Mouse (Mus musculus) forebrain, embryonic 16.5 days (tissue): ENCODE measurements at regions not wholly inside any gene's neighbourhood (a gene's known extent, or its start where the extent isn't known, plus 50 kb on each side); places are given as distances from the start of the nearest gene placed in this dataset.

Experiments used
- ATAC-seq: fragments of 200-750 bp; cut with Nextera tagmentation; 2 replicates; pipeline ENCODE4 v1.8.0; 2017; ENCODE audit warnings: mild to moderate bottlenecking, moderate library complexity
- H3K27ac ChIP-seq: fragments of 300-500 bp; sonication (generic); 2 replicates; pipeline ENCODE4 v1.5.1; 2014; ENCODE audit warnings: low read length, control low read depth
- H3K27me3 ChIP-seq: fragments of 300-500 bp; sonication (generic); replicated peaks from 2 replicates; pipeline ENCODE4 v1.6.1; 2014; ENCODE audit warnings: low read length; ENCODE audit not compliant: control insufficient read depth, insufficient read depth
- H3K36me3 ChIP-seq: fragments of 300-500 bp; sonication (generic); 2 replicates; pipeline ENCODE4 v1.6.1; 2014; ENCODE audit not compliant: control insufficient read depth, insufficient read depth
- H3K4me1 ChIP-seq: fragments of 300-500 bp; sonication (generic); replicated peaks from 2 replicates; pipeline ENCODE4 v1.6.1; 2014; ENCODE audit warnings: low read length; ENCODE audit not compliant: control insufficient read depth, insufficient read depth
- H3K4me2 ChIP-seq: fragments of 300-500 bp; sonication (generic); 2 replicates; pipeline ENCODE4 v1.6.1; 2014; ENCODE audit warnings: mild to moderate bottlenecking, low read length, control low read depth
- H3K4me3 ChIP-seq: fragments of 300-500 bp; sonication (generic); replicated peaks from 2 replicates; pipeline ENCODE4 v1.5.1; 2014; ENCODE audit warnings: mild to moderate bottlenecking, low read length, control low read depth
- H3K9ac ChIP-seq: fragments of 300-500 bp; sonication (generic); replicated peaks from 2 replicates; pipeline ENCODE4 v1.6.1; 2014; ENCODE audit warnings: low read depth, low read length, control low read depth
- H3K9me3 ChIP-seq: fragments of 300-500 bp; sonication (generic); 2 replicates; pipeline ENCODE4 v1.6.1; 2016; ENCODE audit warnings: low read length; ENCODE audit not compliant: control insufficient read depth
- WGBS: fragments of 180-500 bp; shearing (Covaris S2); extraction: QIAGEN DNeasy Blood & Tissue Kit; methylation state at CpG from one replicate; pipeline ENCODE4 v1.1.7; 2014; 5-methylcytosine and 5-hydroxymethylcytosine counted together

DNA sequence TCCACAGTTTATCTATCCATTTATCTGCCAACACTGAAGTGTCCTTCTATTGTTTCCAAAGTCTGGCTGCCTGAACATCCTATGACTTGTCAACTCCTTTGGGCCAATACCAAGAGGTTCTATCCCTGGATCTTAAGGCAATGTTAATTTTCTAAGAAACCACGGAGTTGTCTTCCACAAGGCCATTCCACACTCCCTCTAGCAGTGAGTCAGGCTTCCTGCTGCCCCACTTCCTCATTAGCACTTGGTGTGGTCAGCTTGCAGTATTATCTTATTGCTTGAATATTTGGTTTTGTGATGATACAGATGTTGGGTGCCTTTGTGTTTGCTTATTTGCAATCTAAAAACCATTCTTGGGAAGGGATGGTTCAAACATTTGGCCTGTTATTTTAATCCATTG, 87.5 kb upstream of the Ppp2r2d start:
- Histone ChIP-seq H3K4me3 (no peak overlapping the region), H3K4me1 (no peaks in the 10 kb centered on the region), H3K9me3 (no peaks in the 10 kb centered on the region; the same call in 1 of the 2 replicates), H3K27ac (no peak overlapping the region), H3K27me3 (no peaks in the 10 kb centered on the region), H3K4me2 (no peak overlapping the region), H3K36me3 (no peaks in the 10 kb centered on the region), H3K9ac (no peak overlapping the region)
- no peak for ATAC-seq
- 76% methylated on average over 1 of the region's 1 CpGs for WGBS

DNA sequence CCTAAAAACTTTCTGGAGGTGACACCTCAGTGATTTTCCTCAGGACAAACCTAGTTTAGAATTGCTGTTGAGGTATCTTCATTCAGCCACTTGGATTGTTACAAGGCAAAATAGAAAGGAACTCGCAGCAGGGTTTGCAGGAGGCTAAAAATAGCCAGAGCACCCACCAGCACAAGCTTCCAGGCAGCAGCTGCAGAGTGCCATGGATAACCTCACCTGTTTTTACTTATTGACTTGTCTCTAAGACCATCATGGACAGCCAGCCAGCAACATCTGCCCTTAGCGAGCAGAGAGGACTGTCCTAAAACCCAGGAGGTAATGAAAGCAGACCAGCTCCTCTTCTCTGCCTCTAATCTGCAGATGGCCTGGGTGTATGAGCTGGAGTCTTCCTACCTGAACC, 97.4 kb upstream of the Ppp2r2d start:
- Histone ChIP-seq H3K9ac (no peak overlapping the region), H3K4me3 (no peak overlapping the region), H3K4me1 (no peaks in the 10 kb centered on the region), H3K27me3 (no peaks in the 10 kb centered on the region), H3K36me3 (no peaks in the 10 kb centered on the region), H3K4me2 (no peak overlapping the region), H3K9me3 (no peaks in the 10 kb centered on the region), H3K27ac (no peak overlapping the region)
- 85% methylated on average over 2 of the region's 2 CpGs for WGBS
- no peak for ATAC-seq

DNA sequence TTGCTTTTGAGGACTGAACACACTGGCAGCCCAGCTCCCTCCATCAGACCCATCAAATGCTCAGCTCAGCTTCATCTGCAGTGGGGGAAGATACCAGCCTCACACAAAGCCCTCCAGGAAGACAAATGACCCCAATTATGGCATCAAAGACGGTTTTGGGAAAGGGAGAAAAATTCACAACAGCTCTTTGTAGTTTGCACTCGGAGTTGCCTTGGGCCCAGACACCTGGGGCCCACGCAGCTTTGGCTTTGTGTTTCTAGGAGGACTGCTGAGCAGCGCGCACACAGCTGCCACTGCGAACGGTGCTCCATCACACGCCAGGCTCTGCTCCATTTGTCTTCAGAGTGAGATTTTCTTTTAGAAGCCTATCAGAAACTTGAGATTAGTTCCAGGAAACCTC, 99.3 kb upstream of the Ppp2r2d start:
- Histone ChIP-seq H3K27ac (no peak overlapping the region), H3K4me1 (peaks cover 8% of the 10 kb centered on the region), H3K4me2 (no peak overlapping the region), H3K9ac (no peak overlapping the region), H3K9me3 (no peaks in the 10 kb centered on the region), H3K36me3 (no peaks in the 10 kb centered on the region), H3K27me3 (no peaks in the 10 kb centered on the region), H3K4me3 (no peak overlapping the region)
- WGBS = 49% methylated on average over 8 of the region's 8 CpGs
- ATAC-seq = no peak

DNA sequence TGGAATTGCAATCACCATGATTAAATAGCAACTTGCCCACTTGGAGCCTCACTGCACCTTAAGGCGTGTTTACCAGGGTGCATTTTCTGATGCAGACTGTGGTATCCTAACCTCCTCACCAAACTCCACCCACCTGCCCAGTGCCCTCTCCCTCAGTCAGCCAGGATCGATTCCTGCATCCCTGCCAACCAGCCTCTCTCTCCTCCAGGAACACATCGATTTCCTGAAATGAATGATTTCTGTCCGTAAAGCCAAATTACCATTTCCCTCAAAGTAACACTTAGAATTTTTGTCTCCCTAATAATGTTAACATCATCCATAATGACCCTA, 103.4 kb upstream of the Ppp2r2d start:
- Histone ChIP-seq H3K36me3 (no peaks in the 10 kb centered on the region), H3K4me2 (no peak overlapping the region), H3K4me1 (peaks cover 8% of the 10 kb centered on the region), H3K4me3 (no peak overlapping the region), H3K27ac (no peak overlapping the region), H3K9me3 (no peaks in the 10 kb centered on the region), H3K27me3 (no peaks in the 10 kb centered on the region), H3K9ac (no peak overlapping the region)
- ATAC-seq = no peak
- WGBS = 63% methylated on average over 4 of the region's 4 CpGs

- H3K9ac ChIP-seq = no peak overlapping the region
- H3K4me2 ChIP-seq = no peak overlapping the region
- H3K9me3 ChIP-seq = no peaks in the 10 kb centered on the region
- 53% methylated on average over 7 of the region's 7 CpGs for WGBS
- no peak overlapping the region for H3K4me3 ChIP-seq
- H3K4me1 ChIP-seq = peaks cover 8% of the 10 kb centered on the region
- H3K27ac ChIP-seq = no peak overlapping the region
- H3K36me3 ChIP-seq = no peaks in the 10 kb centered on the region
- no peaks in the 10 kb centered on the region for H3K27me3 ChIP-seq
- ATAC-seq = no peak
Measured at GRCm38 (mm10) chr7:138741816-138742515, 103.9 kb upstream of the Ppp2r2d start.

- no peak overlapping the region for H3K27ac ChIP-seq
- H3K4me1 ChIP-seq = no peaks in the 10 kb centered on the region
- no peak for ATAC-seq
- H3K27me3 ChIP-seq = no peaks in the 10 kb centered on the region
- no peaks in the 10 kb centered on the region for H3K36me3 ChIP-seq
- H3K4me3 ChIP-seq = no peak overlapping the region
- H3K9ac ChIP-seq = no peak overlapping the region
- 30% methylated on average over 4 of the region's 4 CpGs for WGBS
- H3K9me3 ChIP-seq = no peaks in the 10 kb centered on the region
- H3K4me2 ChIP-seq = no peak overlapping the region
Measured at GRCm38 (mm10) chr7:138734254-138734653, 111.6 kb upstream of the Ppp2r2d start.

DNA sequence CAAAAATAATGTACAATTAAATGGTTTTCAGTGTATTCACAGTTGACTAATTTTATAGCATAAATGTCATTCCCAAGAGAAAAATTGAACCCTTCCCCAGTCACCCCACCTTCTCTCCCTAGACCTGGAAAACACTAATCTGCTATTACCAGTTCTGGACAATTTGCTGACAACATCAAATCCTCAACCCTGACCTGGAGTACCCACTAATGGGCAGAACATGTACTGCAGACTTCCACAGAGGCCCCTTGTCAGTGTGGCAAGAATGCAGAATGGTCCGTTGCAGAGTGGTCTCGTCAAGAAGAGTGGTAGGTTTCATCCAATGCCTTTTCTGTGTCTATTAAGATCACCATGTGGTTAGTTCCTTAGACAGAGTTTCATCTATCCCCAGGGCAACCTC, 121.0 kb upstream of the Ppp2r2d start:
- no peak for ATAC-seq
- Histone ChIP-seq H3K4me3 (no peak overlapping the region), H3K9me3 (no peaks in the 10 kb centered on the region), H3K4me2 (no peak overlapping the region), H3K4me1 (no peaks in the 10 kb centered on the region), H3K27ac (no peak overlapping the region), H3K9ac (no peak overlapping the region), H3K36me3 (no peaks in the 10 kb centered on the region), H3K27me3 (no peaks in the 10 kb centered on the region)
- WGBS = 89% methylated on average over 2 of the region's 2 CpGs

- Histone ChIP-seq H3K9ac (no peak overlapping the region), H3K9me3 (no peaks in the 10 kb centered on the region), H3K36me3 (no peaks in the 10 kb centered on the region), H3K4me1 (no peaks in the 10 kb centered on the region; the same call in 1 of the 2 replicates), H3K4me2 (no peak overlapping the region), H3K27ac (no peak overlapping the region), H3K4me3 (no peak overlapping the region), H3K27me3 (no peaks in the 10 kb centered on the region)
- ATAC-seq = no peak
- WGBS = 84% methylated on average over 5 of the region's 5 CpGs
Measured at GRCm38 (mm10) chr7:138719608-138720007, 126.3 kb upstream of the Ppp2r2d start.

- no peaks in the 10 kb centered on the region for H3K36me3 ChIP-seq
- no peak for ATAC-seq
- H3K27ac ChIP-seq = no peak overlapping the region
- H3K4me2 ChIP-seq = no peak overlapping the region
- no peak overlapping the region for H3K9ac ChIP-seq
- no peaks in the 10 kb centered on the region; the same call in 1 of the 2 replicates for H3K4me1 ChIP-seq
- H3K9me3 ChIP-seq = no peaks in the 10 kb centered on the region
- H3K4me3 ChIP-seq = no peak overlapping the region
- no peaks in the 10 kb centered on the region for H3K27me3 ChIP-seq
- 77% methylated on average over 3 of the region's 3 CpGs for whole genome bisulfite sequencing
Measured at GRCm38 (mm10) chr7:138719115-138719514, 126.8 kb upstream of the Ppp2r2d start.

GRCm38 (mm10) chr7:138714731-138715130, 131.1 kb upstream of the Ppp2r2d start:
- H3K27ac ChIP-seq = no peak overlapping the region
- WGBS = 70% methylated on average over 1 of the region's 1 CpGs
- no peak overlapping the region for H3K4me2 ChIP-seq
- ATAC-seq = no peak
- no peaks in the 10 kb centered on the region for H3K27me3 ChIP-seq
- H3K4me3 ChIP-seq = no peak overlapping the region
- H3K9ac ChIP-seq = no peak overlapping the region
- no peaks in the 10 kb centered on the region for H3K36me3 ChIP-seq
- H3K4me1 ChIP-seq = no peaks in the 10 kb centered on the region; the same call in 1 of the 2 replicates
- no peaks in the 10 kb centered on the region for H3K9me3 ChIP-seq
